Mouse (Mus musculus): Measurements from ENCODE around the gene Pmm2.

- no peak for TF ChIP-seq CTCF (IDR thresholded peaks at IDR 0.05; ENCODE audit: low read depth)
- TF ChIP-seq EP300 (IDR thresholded peaks at IDR 0.05; ENCODE audit: low read depth) = no peak
These were observed 24.4 kb upstream of the Pmm2 start for GRCm38 (mm10) chr16:8613039-8613438.
